In genomic region chr13:30196661-30197060, GRCm38 (mm10) we compare ENCODE assay signal across 27 mouse cellular contexts.
"Had no signal": no experiment of that assay in that cellular context is flagged by ENCODE, and none has a peak within 500 bp of the region (broad histone marks: within the 10 kb centered on the region; RNA-seq: fewer than 3 reads in every experiment).

No protein-coding gene starts in this region.

- H3K27me3 ChIP-seq: embryonic facial prominence, embryonic 12.5 days; embryonic facial prominence, embryonic 13.5 days; forebrain, embryonic 12.5 days; forebrain, embryonic 13.5 days; forebrain, embryonic 15.5 days had no signal

- H3K36me3 ChIP-seq: embryonic facial prominence, embryonic 12.5 days; embryonic facial prominence, embryonic 13.5 days; forebrain, embryonic 10.5 days; forebrain, embryonic 12.5 days; forebrain, embryonic 15.5 days; heart, embryonic 10.5 days had no signal

- H3K4me3 ChIP-seq: embryonic facial prominence, embryonic 12.5 days; embryonic facial prominence, embryonic 13.5 days; erythroblast, embryonic 14.5 days; forebrain, embryonic 10.5 days; forebrain, embryonic 12.5 days; forebrain, embryonic 13.5 days; forebrain, embryonic 15.5 days; gastrocnemius, adult 2 months; heart, adult 2 months; heart, embryonic 10.5 days had no signal

- H3K4me1 ChIP-seq: forebrain, embryonic 12.5 days; forebrain, embryonic 13.5 days; forebrain, embryonic 15.5 days; heart, embryonic 10.5 days had no signal

- DNase-seq: cerebellum, adult 2 months; cerebellum, adult 8-10 months; cerebellum, adult 9-10 months; cerebellum, adult 9-11 months; cerebellum, postnatal 10 days; cerebellum, postnatal 14 days; cerebellum, postnatal 25 days; cerebellum, postnatal 36 days; embryo, embryonic 11 days; forebrain, postnatal 0 days; gastrocnemius, adult 2 months; gastrocnemius, postnatal 10 days; gastrocnemius, postnatal 14 days; gastrocnemius, postnatal 25 days; gastrocnemius, postnatal 36 days; heart, adult 18-20 months; heart, adult 2 months had no signal

- H3K4me2 ChIP-seq: embryonic facial prominence, embryonic 12.5 days; embryonic facial prominence, embryonic 13.5 days; forebrain, embryonic 12.5 days; forebrain, embryonic 13.5 days; forebrain, embryonic 15.5 days had no signal

- H3K27ac ChIP-seq: embryonic facial prominence, embryonic 12.5 days; embryonic facial prominence, embryonic 13.5 days; forebrain, embryonic 10.5 days; forebrain, embryonic 12.5 days; forebrain, embryonic 13.5 days; forebrain, embryonic 15.5 days; gastrocnemius, adult 2 months; heart, adult 2 months; heart, embryonic 10.5 days had no signal

- H3K9me3 ChIP-seq: embryonic facial prominence, embryonic 12.5 days; embryonic facial prominence, embryonic 13.5 days; forebrain, embryonic 10.5 days; forebrain, embryonic 12.5 days; forebrain, embryonic 13.5 days; forebrain, embryonic 15.5 days; heart, embryonic 10.5 days had no signal

- H3K9ac ChIP-seq: embryonic facial prominence, embryonic 12.5 days; embryonic facial prominence, embryonic 13.5 days; forebrain, embryonic 12.5 days; forebrain, embryonic 13.5 days; forebrain, embryonic 15.5 days; forebrain, postnatal 0 days had no signal

- ATAC-seq: forebrain, embryonic 13.5 days; forebrain, embryonic 14.5 days; forebrain, embryonic 15.5 days; forebrain, embryonic 16.5 days; forebrain, postnatal 0 days had no signal
